Mouse (Mus musculus) gastrocnemius, postnatal 10 days (tissue): ENCODE results near the gene Ankrd60. TPM values are rescaled to one million over a fixed set of nuclear protein-coding genes. Genes with fewer than 3 reads are reported as not detected.

Experiments
- total RNA-seq, 2 experiments: library from RNA; stranded (reverse); gene quantifications; 2 replicates each; pipeline ENCODE4 v1.2.3; 2021

Ankrd60 gene
- total RNA-seq, 2 experiments from 2014 or later: not detected

Other genes with a start within 250 kb of the Ankrd60 start
- gene 1700021F07Rik, start 55.8 kb downstream of the Ankrd60 start, total RNA-seq: not detected
- 10 to 100 TPM; 24.2 to 26.4 TPM for gene Rab22a, start 81.4 kb upstream of the Ankrd60 start, total RNA-seq
- gene 1700010B08Rik, start 141.1 kb upstream of the Ankrd60 start, total RNA-seq: not detected
- 100 to 1,000 TPM; 150 to 160 TPM for gene Vapb, start 159.1 kb upstream of the Ankrd60 start, total RNA-seq